Mouse (Mus musculus): ENCODE data around the gene Lyrm9. TPM values are rescaled to one million over a fixed set of nuclear protein-coding genes. Genes with fewer than 3 reads are reported as not detected.
A peak's percentile ranks its signal among the peaks of the same experiment; 100 is the strongest.
"Not testable (repeated sequence)": the region's sequence is repeated elsewhere in the genome, so short reads cannot be mapped to it uniquely, and the experiment has no call there.

Gene Lyrm9
- polyA plus RNA-seq, 1 experiment, result 165 TPM

DNA sequence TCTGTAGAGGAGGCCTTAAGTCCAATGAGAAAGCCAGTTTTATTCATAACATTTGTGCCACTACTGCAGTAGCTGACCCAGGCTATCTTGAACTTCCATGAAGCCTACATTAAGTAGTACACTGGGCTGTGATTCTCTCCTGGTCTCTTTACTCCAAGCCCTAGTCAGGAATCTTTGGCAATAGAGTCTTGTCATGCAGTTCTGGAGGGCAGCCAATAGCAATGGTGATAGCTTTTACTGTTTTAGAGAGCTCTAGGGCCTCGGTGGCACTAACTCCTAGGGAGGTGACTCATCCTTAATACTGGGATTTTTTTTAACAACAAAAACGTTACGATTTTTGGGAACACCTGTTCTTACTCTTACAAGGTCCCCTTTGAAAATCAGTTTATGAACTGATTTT is 40.1 kb downstream of the Lyrm9 start:
- Histone ChIP-seq H3K27ac (ENCODE audit: control insufficient read depth, insufficient read depth, low read depth, low read length) (no peak overlapping the region), H3K4me3 (ENCODE audit: control insufficient read depth, low read depth, low read length) (no peak overlapping the region), H3K36me3 (ENCODE audit: control insufficient read depth, insufficient read depth, low read length) (no peaks in the 10 kb centered on the region), H3K27me3 (ENCODE audit: control insufficient read depth, insufficient read depth, low read length) (no peaks in the 10 kb centered on the region), H3K4me1 (ENCODE audit: control insufficient read depth, insufficient read depth, low read length) (no peaks in the 10 kb centered on the region)
- no peak for TF ChIP-seq CTCF (IDR thresholded peaks at IDR 0.05; ENCODE audit: control insufficient read depth, insufficient read depth, insufficient replicate concordance, low read depth, low read length)
- TF ChIP-seq POLR2A (IDR thresholded peaks at IDR 0.05; ENCODE audit: control insufficient read depth, low read depth, low read length), result no peak

DNA sequence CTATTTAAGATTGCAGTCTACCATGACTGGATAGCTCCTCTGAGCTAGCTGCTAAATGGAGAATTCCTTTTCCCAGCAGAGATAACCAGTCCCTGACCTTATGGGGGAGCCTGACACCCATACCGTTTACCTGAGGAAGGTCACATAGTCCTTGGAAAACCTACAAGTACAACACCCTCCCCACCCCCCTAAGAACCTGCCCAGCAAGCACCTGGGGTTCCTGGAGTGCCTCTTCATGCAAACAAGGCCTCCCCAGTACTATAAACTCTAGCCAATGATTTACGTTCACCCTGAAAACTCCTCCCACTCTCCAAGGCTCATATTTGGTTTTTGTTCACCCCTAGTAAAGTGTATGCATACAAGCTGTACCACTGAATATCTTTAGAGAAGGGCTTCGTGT is 41.3 kb downstream of the Lyrm9 start:
- no peaks in the 10 kb centered on the region for H3K36me3 ChIP-seq (ENCODE audit: control insufficient read depth, insufficient read depth, low read length)
- H3K27ac ChIP-seq (ENCODE audit: control insufficient read depth, insufficient read depth, low read depth, low read length), result no peak overlapping the region
- no peak overlapping the region for H3K4me3 ChIP-seq (ENCODE audit: control insufficient read depth, low read depth, low read length)
- H3K4me1 ChIP-seq (ENCODE audit: control insufficient read depth, insufficient read depth, low read length), result no peaks in the 10 kb centered on the region
- TF ChIP-seq CTCF (IDR thresholded peaks at IDR 0.05; ENCODE audit: control insufficient read depth, insufficient read depth, insufficient replicate concordance, low read depth, low read length), result no peak
- no peak for TF ChIP-seq POLR2A (IDR thresholded peaks at IDR 0.05; ENCODE audit: control insufficient read depth, low read depth, low read length)
- no peaks in the 10 kb centered on the region for H3K27me3 ChIP-seq (ENCODE audit: control insufficient read depth, insufficient read depth, low read length)

DNA sequence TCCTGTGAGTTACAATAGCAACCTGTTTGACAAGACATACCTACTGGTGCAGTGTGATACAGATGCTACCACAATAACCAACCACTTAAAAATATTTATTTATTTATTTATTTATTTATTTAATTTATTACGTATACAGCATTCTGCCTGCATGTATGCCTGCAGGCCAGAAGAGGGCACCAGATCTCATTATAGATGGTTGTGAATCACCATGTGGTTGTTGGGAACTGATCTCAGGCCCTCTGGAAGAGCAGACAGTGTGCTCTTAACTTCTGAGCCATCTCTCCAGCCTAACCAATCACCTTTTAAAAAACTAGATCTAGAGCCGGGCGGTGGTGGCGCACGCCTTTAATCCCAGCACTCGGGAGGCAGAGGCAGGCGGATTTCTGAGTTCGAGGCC is 42.8 kb downstream of the Lyrm9 start:
- not testable (repeated sequence) for H3K4me3 ChIP-seq (ENCODE audit: control insufficient read depth, low read depth, low read length); H3K36me3 ChIP-seq (ENCODE audit: control insufficient read depth, insufficient read depth, low read length); H3K27me3 ChIP-seq (ENCODE audit: control insufficient read depth, insufficient read depth, low read length); H3K4me1 ChIP-seq (ENCODE audit: control insufficient read depth, insufficient read depth, low read length); H3K27ac ChIP-seq (ENCODE audit: control insufficient read depth, insufficient read depth, low read depth, low read length)

DNA sequence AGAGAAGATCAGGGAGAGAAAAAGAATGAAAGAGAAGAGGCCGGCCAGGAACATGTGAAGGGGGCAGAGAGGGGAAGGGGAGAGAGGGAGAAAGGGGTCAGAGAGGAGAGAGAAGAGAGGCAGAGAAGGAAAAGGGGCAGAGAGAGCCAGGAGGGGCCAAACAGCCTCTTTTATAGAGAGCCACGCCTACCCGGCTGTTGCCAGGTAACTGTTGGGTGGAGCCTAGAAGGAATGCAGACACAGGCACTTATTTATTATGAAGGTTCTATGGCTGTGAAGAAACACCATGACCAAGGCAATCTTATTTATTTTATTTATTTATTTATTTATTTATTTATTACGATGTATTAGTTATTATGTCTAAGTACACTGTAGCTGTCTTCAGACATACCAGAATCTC is 44.5 kb downstream of the Lyrm9 start:
- Histone ChIP-seq H3K4me1 (ENCODE audit: control insufficient read depth, insufficient read depth, low read length) (no peaks in the 10 kb centered on the region), H3K36me3 (ENCODE audit: control insufficient read depth, insufficient read depth, low read length) (no peaks in the 10 kb centered on the region), H3K27me3 (ENCODE audit: control insufficient read depth, insufficient read depth, low read length) (no peaks in the 10 kb centered on the region), H3K27ac (ENCODE audit: control insufficient read depth, insufficient read depth, low read depth, low read length) (no peak overlapping the region), H3K4me3 (ENCODE audit: control insufficient read depth, low read depth, low read length) (peak overlapping the region; percentile 7)
- no peak for TF ChIP-seq POLR2A (IDR thresholded peaks at IDR 0.05; ENCODE audit: control insufficient read depth, low read depth, low read length)
- no peak for TF ChIP-seq CTCF (IDR thresholded peaks at IDR 0.05; ENCODE audit: control insufficient read depth, insufficient read depth, insufficient replicate concordance, low read depth, low read length)

DNA sequence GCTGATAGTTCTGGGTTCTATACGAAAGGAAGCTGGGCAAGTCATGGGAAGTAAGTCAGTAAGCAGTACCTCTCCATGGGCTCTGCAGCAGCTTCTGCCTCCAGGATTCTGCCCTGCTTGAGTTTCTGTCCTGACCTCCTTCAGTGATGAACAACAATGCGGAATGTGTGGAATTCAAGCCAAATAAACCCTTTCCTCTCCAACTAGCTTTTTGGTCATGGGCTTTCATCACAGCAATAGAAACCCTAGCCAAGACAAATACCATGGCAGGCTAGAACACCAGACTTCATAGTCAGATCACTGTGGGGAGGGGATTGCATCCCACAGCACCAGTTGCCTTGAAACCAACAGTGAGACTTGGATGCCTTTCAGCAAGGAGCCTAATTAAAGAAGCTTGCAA is 46.4 kb downstream of the Lyrm9 start:
- Histone ChIP-seq H3K27ac (ENCODE audit: control insufficient read depth, insufficient read depth, low read depth, low read length) (no peak overlapping the region), H3K27me3 (ENCODE audit: control insufficient read depth, insufficient read depth, low read length) (no peaks in the 10 kb centered on the region), H3K4me1 (ENCODE audit: control insufficient read depth, insufficient read depth, low read length) (no peaks in the 10 kb centered on the region), H3K36me3 (ENCODE audit: control insufficient read depth, insufficient read depth, low read length) (no peaks in the 10 kb centered on the region), H3K4me3 (ENCODE audit: control insufficient read depth, low read depth, low read length) (no peak overlapping the region)
- no peak for TF ChIP-seq POLR2A (IDR thresholded peaks at IDR 0.05; ENCODE audit: control insufficient read depth, low read depth, low read length)
- no peak for TF ChIP-seq CTCF (IDR thresholded peaks at IDR 0.05; ENCODE audit: control insufficient read depth, insufficient read depth, insufficient replicate concordance, low read depth, low read length)

DNA sequence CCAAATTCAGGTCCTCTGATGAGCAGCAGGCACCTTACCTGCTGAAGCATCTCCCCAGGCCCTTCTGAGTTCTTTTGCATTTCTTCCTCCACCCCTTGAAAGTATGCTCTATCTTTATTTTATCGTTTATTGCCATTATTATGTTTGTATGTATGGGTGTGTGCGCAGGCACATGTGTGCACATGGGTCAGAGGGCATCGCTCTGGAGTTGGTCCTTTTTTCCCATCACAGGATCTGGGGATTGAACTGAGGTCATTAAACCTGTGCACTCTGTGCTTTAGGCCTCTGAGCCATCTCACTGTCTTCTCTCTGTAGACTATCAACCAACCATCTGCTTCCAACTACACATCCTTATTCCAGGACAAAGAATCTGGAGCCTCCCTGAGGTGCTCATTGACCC is 53.3 kb downstream of the Lyrm9 start:
- no peaks in the 10 kb centered on the region for H3K4me1 ChIP-seq (ENCODE audit: control insufficient read depth, insufficient read depth, low read length)
- no peak for TF ChIP-seq CTCF (IDR thresholded peaks at IDR 0.05; ENCODE audit: control insufficient read depth, insufficient read depth, insufficient replicate concordance, low read depth, low read length)
- no peak for TF ChIP-seq POLR2A (IDR thresholded peaks at IDR 0.05; ENCODE audit: control insufficient read depth, low read depth, low read length)
- H3K27ac ChIP-seq (ENCODE audit: control insufficient read depth, insufficient read depth, low read depth, low read length), result no peak overlapping the region
- no peaks in the 10 kb centered on the region for H3K36me3 ChIP-seq (ENCODE audit: control insufficient read depth, insufficient read depth, low read length)
- H3K27me3 ChIP-seq (ENCODE audit: control insufficient read depth, insufficient read depth, low read length), result no peaks in the 10 kb centered on the region
- no peak overlapping the region for H3K4me3 ChIP-seq (ENCODE audit: control insufficient read depth, low read depth, low read length)

DNA sequence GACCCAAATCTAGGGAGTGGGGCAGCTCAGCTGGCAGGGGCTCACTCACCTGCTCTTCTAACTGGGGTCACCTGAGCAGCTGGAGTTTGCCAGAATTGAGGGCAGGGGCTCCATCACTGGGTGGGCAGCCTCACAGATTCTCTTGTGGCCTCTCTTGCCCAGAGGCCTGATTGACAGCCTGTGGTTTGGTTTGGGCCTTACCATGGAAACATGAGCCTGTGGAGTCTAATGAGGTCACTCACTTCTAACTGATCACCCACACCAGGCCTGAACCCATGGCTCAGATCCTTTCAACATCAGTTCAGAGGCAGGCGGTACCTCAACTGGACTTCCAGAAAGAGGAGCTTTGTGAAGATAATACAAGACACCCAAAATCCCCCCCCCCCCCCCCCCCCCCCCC is 60.3 kb downstream of the Lyrm9 start:
- Histone ChIP-seq H3K4me3 (ENCODE audit: control insufficient read depth, low read depth, low read length) (no peak overlapping the region), H3K4me1 (ENCODE audit: control insufficient read depth, insufficient read depth, low read length) (no peaks in the 10 kb centered on the region), H3K27ac (ENCODE audit: control insufficient read depth, insufficient read depth, low read depth, low read length) (no peak overlapping the region), H3K27me3 (ENCODE audit: control insufficient read depth, insufficient read depth, low read length) (no peaks in the 10 kb centered on the region), H3K36me3 (ENCODE audit: control insufficient read depth, insufficient read depth, low read length) (no peaks in the 10 kb centered on the region)
- TF ChIP-seq CTCF (IDR thresholded peaks at IDR 0.05; ENCODE audit: control insufficient read depth, insufficient read depth, insufficient replicate concordance, low read depth, low read length) (no peak), POLR2A (IDR thresholded peaks at IDR 0.05; ENCODE audit: control insufficient read depth, low read depth, low read length) (no peak)

All from testis, adult 2 months (tissue).